Mouse (Mus musculus): ENCODE measurements around the gene Greb1.

Greb1 gene

GRCm38 (mm10) chr12:16763649-16764422 lies 36.9 kb downstream of the Greb1 start:
- DNase-seq (ENCODE audit: inconsistent ontology term): peak; percentile 67

GRCm38 (mm10) chr12:16761461-16761860 lies 39.2 kb downstream of the Greb1 start:
- DNase-seq (ENCODE audit: inconsistent ontology term): no peak

- DNase-seq (ENCODE audit: inconsistent ontology term): peak; percentile 77
Measured at GRCm38 (mm10) chr12:16760246-16760645, 40.4 kb downstream of the Greb1 start.

GRCm38 (mm10) chr12:16754311-16754710 lies 46.4 kb downstream of the Greb1 start:
- DNase-seq (ENCODE audit: inconsistent ontology term): no peak

GRCm38 (mm10) chr12:16753555-16753954 lies 47.1 kb downstream of the Greb1 start:
- DNase-seq (ENCODE audit: inconsistent ontology term): no peak

GRCm38 (mm10) chr12:16753110-16753509 lies 47.6 kb downstream of the Greb1 start:
- peak; percentile 89 for DNase-seq (ENCODE audit: inconsistent ontology term)

GRCm38 (mm10) chr12:16752236-16752840 lies 48.3 kb downstream of the Greb1 start:
- no peak for DNase-seq (ENCODE audit: inconsistent ontology term)

- no peak for DNase-seq (ENCODE audit: inconsistent ontology term)
Measured at GRCm38 (mm10) chr12:16751609-16752008, 49.1 kb downstream of the Greb1 start.

GRCm38 (mm10) chr12:16740059-16740458 lies 60.6 kb downstream of the Greb1 start:
- peak; percentile 62 for DNase-seq (ENCODE audit: inconsistent ontology term)

GRCm38 (mm10) chr12:16737266-16737665 lies 63.4 kb downstream of the Greb1 start:
- DNase-seq (ENCODE audit: inconsistent ontology term): no peak

GRCm38 (mm10) chr12:16734698-16735097 lies 66.0 kb downstream of the Greb1 start:
- no peak for DNase-seq (ENCODE audit: inconsistent ontology term)

GRCm38 (mm10) chr12:16734009-16734408 lies 66.7 kb downstream of the Greb1 start:
- no peak for DNase-seq (ENCODE audit: inconsistent ontology term)

GRCm38 (mm10) chr12:16731121-16731741 lies 69.5 kb downstream of the Greb1 start:
- peak; percentile 93 for DNase-seq (ENCODE audit: inconsistent ontology term)

- DNase-seq (ENCODE audit: inconsistent ontology term): no peak
Measured at GRCm38 (mm10) chr12:16730196-16730595, 70.5 kb downstream of the Greb1 start.

- DNase-seq (ENCODE audit: inconsistent ontology term): no peak
Measured at GRCm38 (mm10) chr12:16728221-16728620, 72.5 kb downstream of the Greb1 start.

- DNase-seq (ENCODE audit: inconsistent ontology term): no peak
Measured at GRCm38 (mm10) chr12:16726229-16726628, 74.5 kb downstream of the Greb1 start.

GRCm38 (mm10) chr12:16723601-16724000 lies 77.1 kb downstream of the Greb1 start:
- DNase-seq (ENCODE audit: inconsistent ontology term): no peak

- DNase-seq (ENCODE audit: inconsistent ontology term): peak; percentile 72
Measured at GRCm38 (mm10) chr12:16718660-16719315, 81.9 kb downstream of the Greb1 start.

- peak; percentile 45 for DNase-seq (ENCODE audit: inconsistent ontology term)
Measured at GRCm38 (mm10) chr12:16717653-16718052, 83.0 kb downstream of the Greb1 start.

GRCm38 (mm10) chr12:16714616-16715015 lies 86.1 kb downstream of the Greb1 start:
- no peak for DNase-seq (ENCODE audit: inconsistent ontology term)

- DNase-seq (ENCODE audit: inconsistent ontology term): no peak
Measured at GRCm38 (mm10) chr12:16698691-16699090, 102.0 kb downstream of the Greb1 start.

- no peak for DNase-seq (ENCODE audit: inconsistent ontology term)
Measured at GRCm38 (mm10) chr12:16696146-16696545, 104.5 kb downstream of the Greb1 start.
